8 mouse cellular contexts compared by ENCODE assay signal in genomic region chr8:70803761-70804480, GRCm38 (mm10). TPM values are rescaled to one million over a fixed set of nuclear protein-coding genes. Genes with fewer than 3 reads are reported as not detected.
DNase-seq lines count a peak whose midpoint lies in the region; ATAC-seq and TF ChIP-seq lines count a peak whose summit lies in the region.

No protein-coding gene starts in this region.

- peaks cover 28% of the 10 kb centered on the region for H3K27me3 ChIP-seq in embryonic facial prominence, embryonic 14.5 days (replicated peaks; ENCODE audit: control insufficient read depth, insufficient read depth, low read length)

- 2% methylated on average over 36 of the region's 47 CpGs for WGBS in embryonic facial prominence, embryonic 14.5 days
- WGBS in macrophage (ENCODE audit: missing documents) = 1% methylated on average over 47 of the region's 47 CpGs

- peak overlapping the region; percentile 69 for H3K4me2 ChIP-seq in embryonic facial prominence, embryonic 14.5 days (ENCODE audit: low read depth, low read length)

- H3K4me3 ChIP-seq in left cerebral cortex, adult 2 months = peak overlapping the region; percentile 72
- peak overlapping the region; percentile 44 for H3K4me3 ChIP-seq in embryonic facial prominence, embryonic 14.5 days (ENCODE audit: low read depth, low read length)
- peak overlapping the region; percentile 92 for H3K4me3 ChIP-seq in macrophage (ENCODE audit: inconsistent target)

- H3K36me3 ChIP-seq in embryonic facial prominence, embryonic 14.5 days (ENCODE audit: control insufficient read depth, insufficient read depth, low read length) = no peaks in the 10 kb centered on the region
- no peaks in the 10 kb centered on the region for H3K36me3 ChIP-seq in macrophage (ENCODE audit: inconsistent target)

- peaks cover 45% of the 10 kb centered on the region for H3K79me2 ChIP-seq in macrophage (ENCODE audit: inconsistent target)

- H3K9me3 ChIP-seq in embryonic facial prominence, embryonic 14.5 days (ENCODE audit: control insufficient read depth, low read length) = no peaks in the 10 kb centered on the region

- peak; percentile 78 to 87 for DNase-seq in left cerebral cortex, adult 2 months (ENCODE audit: extremely low spot score in 1 of 2, low spot score in 2 of 2)
- no peak for DNase-seq in left cerebral cortex, adult 11 months (ENCODE audit: low spot score)
- no peak for DNase-seq in embryonic facial prominence, embryonic 14.5 days (ENCODE audit: low spot score)
- peak; percentile 43 for DNase-seq in heart, postnatal 4 days
- DNase-seq in left cerebral cortex, adult 8-10 months (ENCODE audit: low spot score in 2 of 2) = peak; percentile 61 to 78
- peak; percentile 73 to 85 for DNase-seq in right cerebral cortex, postnatal 36 days (ENCODE audit: low spot score in 2 of 2)

- H3K27ac ChIP-seq in left cerebral cortex, adult 2 months = peak overlapping the region; percentile 90
- no peak overlapping the region for H3K27ac ChIP-seq in embryonic facial prominence, embryonic 14.5 days (replicated peaks; ENCODE audit: low read depth, low read length)
- peak overlapping the region; percentile 85 for H3K27ac ChIP-seq in macrophage

- intact Hi-C loops in left cerebral cortex, adult 2 months (cut with DNase I) = loop anchor here (2.0 kb wide), 1 partner anchor 35 kb away; the partner anchor contains the start of gene Arrdc2

- peak overlapping the region; percentile 50 for H3K9ac ChIP-seq in embryonic facial prominence, embryonic 14.5 days (ENCODE audit: low read depth, low read length)

- TF ChIP-seq CTCF in left cerebral cortex, adult 2 months (IDR thresholded peaks at IDR 0.05) = no peak

- ATAC-seq in embryonic facial prominence, embryonic 14.5 days (ENCODE audit: low read depth) = peak; percentile 27; the same call in 1 of the 2 replicates
- ATAC-seq in activated CD4-positive, CD25-positive, alpha-beta regulatory T cell, adult 4 months = no peak

- 0 out of 2 replicates have a peak, but pooled peaks cover 8% of the 10 kb centered on the region for H3K4me1 ChIP-seq in embryonic facial prominence, embryonic 14.5 days (ENCODE audit: control insufficient read depth, insufficient read depth, low read length)

RNA-seq across cellular contexts. Expression of gene Mast3, which starts 0.9 kb away (rescaled TPM):
- 100 to 1,000 TPM; 369 to 386 TPM for total RNA-seq in left cerebral cortex, adult 2 months (2021)
- 13.5 and 14.9 TPM in 2 replicates for polyA plus RNA-seq in embryonic facial prominence, embryonic 14.5 days (2014; fragmentation: Nextera tagmentation; extraction: Ambion mirVana)
- 1 to 10 TPM; 8.4 to 8.9 TPM for total RNA-seq in heart, postnatal 4 days (2021)
- total RNA-seq in left cerebral cortex, adult 8-10 months (2022) = 100 to 1,000 TPM; 276 to 316 (median 288) TPM
- total RNA-seq in macrophage (2018; cell fraction: chromatin; rRNA removed) = 100 to 1,000 TPM in 18 of 26 experiments, 10 to 100 TPM in 8; 21.9 to 301 (median 190) TPM
- total RNA-seq in macrophage (2018; cell fraction: cytosol; rRNA removed) = 10 to 100 TPM; 19.1 to 88.9 (median 67.2) TPM
- total RNA-seq in macrophage (2018; cell fraction: nucleus; rRNA removed) = 100 to 1,000 TPM in 16 of 26 experiments, 10 to 100 TPM in 10; 21.5 to 225 (median 122) TPM
- polyA plus RNA-seq in macrophage (2018) = 40.6 to 60.5 TPM (median 46.5 TPM) in 3 replicates
- polyA plus RNA-seq in activated CD4-positive, CD25-positive, alpha-beta regulatory T cell, adult 4 months (2017; shearing (Covaris generic)) = 10 to 100 TPM; 19.0 to 19.4 TPM

RNA-seq across cellular contexts. Expression of gene Il12rb1, which starts 4.3 kb away (rescaled TPM):
- under 1 TPM; 0.77 to 0.82 TPM for total RNA-seq in left cerebral cortex, adult 2 months (2021)
- 0.07 and 0.19 TPM in 2 replicates for polyA plus RNA-seq in embryonic facial prominence, embryonic 14.5 days (2014; fragmentation: Nextera tagmentation; extraction: Ambion mirVana)
- total RNA-seq in heart, postnatal 4 days (2021) = under 1 TPM in 1 of 2 experiments, not detected in 1; 0.12 TPM
- 1 to 10 TPM in 2 of 4 experiments, under 1 TPM in 2; 0.84 to 1.3 (median 1.0) TPM for total RNA-seq in left cerebral cortex, adult 8-10 months (2022)
- total RNA-seq in macrophage (2018; cell fraction: chromatin; rRNA removed) = 100 to 1,000 TPM in 1 of 26 experiments, 10 to 100 TPM in 10, 1 to 10 TPM in 12, under 1 TPM in 3; 0.47 to 109 (median 5.8) TPM
- total RNA-seq in macrophage (2018; cell fraction: cytosol; rRNA removed) = 10 to 100 TPM in 13 of 26 experiments, 1 to 10 TPM in 13; 1.1 to 78.6 (median 14.7) TPM
- total RNA-seq in macrophage (2018; cell fraction: nucleus; rRNA removed) = 100 to 1,000 TPM in 9 of 26 experiments, 10 to 100 TPM in 6, 1 to 10 TPM in 11; 3.4 to 198 (median 28.8) TPM
- 1.4 to 7.6 TPM (median 1.6 TPM) in 3 replicates for polyA plus RNA-seq in macrophage (2018)
- polyA plus RNA-seq in activated CD4-positive, CD25-positive, alpha-beta regulatory T cell, adult 4 months (2017; shearing (Covaris generic)) = 10 to 100 TPM; 16.5 to 29.5 TPM

RNA-seq across cellular contexts. Expression of gene Pik3r2, which starts 27.4 kb away (rescaled TPM):
- total RNA-seq in left cerebral cortex, adult 2 months (2021) = 100 to 1,000 TPM; 159 to 160 TPM
- 61.5 and 70.3 TPM in 2 replicates for polyA plus RNA-seq in embryonic facial prominence, embryonic 14.5 days (2014; fragmentation: Nextera tagmentation; extraction: Ambion mirVana)
- total RNA-seq in heart, postnatal 4 days (2021) = 10 to 100 TPM; 36.0 to 39.2 TPM
- total RNA-seq in left cerebral cortex, adult 8-10 months (2022) = 100 to 1,000 TPM; 143 to 151 (median 149) TPM
- 10 to 100 TPM in 15 of 26 experiments, 1 to 10 TPM in 11; 2.0 to 45.1 (median 11.1) TPM for total RNA-seq in macrophage (2018; cell fraction: chromatin; rRNA removed)
- 10 to 100 TPM; 14.9 to 33.2 (median 21.8) TPM for total RNA-seq in macrophage (2018; cell fraction: cytosol; rRNA removed)
- 10 to 100 TPM in 16 of 26 experiments, 1 to 10 TPM in 10; 2.9 to 36.2 (median 12.5) TPM for total RNA-seq in macrophage (2018; cell fraction: nucleus; rRNA removed)
- 23.2 to 26.1 TPM (median 23.3 TPM) in 3 replicates for polyA plus RNA-seq in macrophage (2018)
- polyA plus RNA-seq in activated CD4-positive, CD25-positive, alpha-beta regulatory T cell, adult 4 months (2017; shearing (Covaris generic)) = 1 to 10 TPM; 3.9 to 5.1 TPM

RNA-seq across cellular contexts. Expression of gene Arrdc2, which starts 35.6 kb away (rescaled TPM):
- 10 to 100 TPM; 19.5 to 20.7 TPM for total RNA-seq in left cerebral cortex, adult 2 months (2021)
- 5.4 and 5.8 TPM in 2 replicates for polyA plus RNA-seq in embryonic facial prominence, embryonic 14.5 days (2014; fragmentation: Nextera tagmentation; extraction: Ambion mirVana)
- total RNA-seq in heart, postnatal 4 days (2021) = 1 to 10 TPM; 5.1 to 7.5 TPM
- total RNA-seq in left cerebral cortex, adult 8-10 months (2022) = 10 to 100 TPM; 10.9 to 22.7 (median 17.6) TPM
- 100 to 1,000 TPM in 2 of 26 experiments, 10 to 100 TPM in 24; 15.4 to 123 (median 72.6) TPM for total RNA-seq in macrophage (2018; cell fraction: chromatin; rRNA removed)
- total RNA-seq in macrophage (2018; cell fraction: cytosol; rRNA removed) = 10 to 100 TPM in 15 of 26 experiments, 1 to 10 TPM in 11; 2.6 to 19.5 (median 12.0) TPM
- total RNA-seq in macrophage (2018; cell fraction: nucleus; rRNA removed) = 10 to 100 TPM; 10.7 to 98.5 (median 44.3) TPM
- polyA plus RNA-seq in macrophage (2018) = 8.1 to 21.9 TPM (median 12.1 TPM) in 3 replicates
- 1 to 10 TPM; 3.0 to 6.7 TPM for polyA plus RNA-seq in activated CD4-positive, CD25-positive, alpha-beta regulatory T cell, adult 4 months (2017; shearing (Covaris generic))

RNA-seq across cellular contexts. Expression of gene Mpv17l2, which starts 43.2 kb away (rescaled TPM):
- total RNA-seq in left cerebral cortex, adult 2 months (2021) = 10 to 100 TPM; 33.3 to 35.7 TPM
- 34.2 and 36.5 TPM in 2 replicates for polyA plus RNA-seq in embryonic facial prominence, embryonic 14.5 days (2014; fragmentation: Nextera tagmentation; extraction: Ambion mirVana)
- total RNA-seq in heart, postnatal 4 days (2021) = 10 to 100 TPM; 35.8 to 37.9 TPM
- total RNA-seq in left cerebral cortex, adult 8-10 months (2022) = 10 to 100 TPM; 31.0 to 39.0 (median 32.8) TPM
- total RNA-seq in macrophage (2018; cell fraction: chromatin; rRNA removed) = 10 to 100 TPM in 9 of 26 experiments, 1 to 10 TPM in 13, not detected in 4; 1.0 to 18.7 (median 8.1) TPM
- total RNA-seq in macrophage (2018; cell fraction: cytosol; rRNA removed) = 10 to 100 TPM; 21.2 to 51.6 (median 33.0) TPM
- total RNA-seq in macrophage (2018; cell fraction: nucleus; rRNA removed) = 10 to 100 TPM in 17 of 26 experiments, 1 to 10 TPM in 9; 2.6 to 29.3 (median 14.0) TPM
- 26.0 to 40.2 TPM (median 29.3 TPM) in 3 replicates for polyA plus RNA-seq in macrophage (2018)
- polyA plus RNA-seq in activated CD4-positive, CD25-positive, alpha-beta regulatory T cell, adult 4 months (2017; shearing (Covaris generic)) = 10 to 100 TPM; 35.6 to 41.7 TPM

Comparison
In these comparisons a context has a peak if more than half of its experiments do, and no peak if none do; other contexts are left out.
1. DNase-seq: peak in left cerebral cortex, adult 2 months (2 of 2), heart, postnatal 4 days (single experiment), left cerebral cortex, adult 8-10 months (2 of 2) and right cerebral cortex, postnatal 36 days (2 of 2); none in left cerebral cortex, adult 11 months (single experiment) and embryonic facial prominence, embryonic 14.5 days (single experiment).
2. RNA of gene Mast3, which starts 0.9 kb away (total RNA-seq): 369 to 386 TPM in left cerebral cortex, adult 2 months and 276 to 316 TPM in left cerebral cortex, adult 8-10 months; 8.4 to 8.9 TPM in heart, postnatal 4 days; every median in the first group is over 10 times any median in the second.
3. Peak in every context shown above with its lines, with median percentiles within 50 percentile points of each other: H3K4me3 ChIP-seq.